Mouse (Mus musculus) neural tube, embryonic 15.5 days (tissue): ENCODE data around the gene Cass4. TPM values are rescaled to one million over a fixed set of nuclear protein-coding genes. Genes with fewer than 3 reads are reported as not detected.
A peak's percentile ranks its signal among the peaks of the same experiment; 100 is the strongest.

Experiments
- ATAC-seq: fragments of 200-750 bp; cut with Nextera tagmentation; 2 replicates; pipeline ENCODE4 v1.8.0; 2017; ENCODE audit warnings: mild to moderate bottlenecking, moderate TSS enrichment, moderate library complexity; ENCODE audit not compliant: low FRiP score
- H3K27ac ChIP-seq: fragments of 300-500 bp; sonication (generic); replicated peaks from 2 replicates; pipeline ENCODE4 v1.5.1; 2015; ENCODE audit warnings: mild to moderate bottlenecking, inconsistent platforms
- H3K27me3 ChIP-seq: fragments of 300-500 bp; sonication (generic); replicated peaks from 2 replicates; pipeline ENCODE4 v1.6.1; 2015; ENCODE audit warnings: inconsistent platforms
- H3K36me3 ChIP-seq: fragments of 300-500 bp; sonication (generic); 2 replicates; pipeline ENCODE4 v1.6.1; 2015; ENCODE audit warnings: inconsistent platforms
- H3K4me1 ChIP-seq: fragments of 300-500 bp; sonication (generic); 2 replicates; pipeline ENCODE4 v1.6.1; 2015; ENCODE audit warnings: inconsistent platforms
- H3K4me2 ChIP-seq: fragments of 300-500 bp; sonication (generic); 2 replicates; pipeline ENCODE4 v1.6.1; 2015; ENCODE audit warnings: inconsistent platforms, mild to moderate bottlenecking, moderate library complexity
- H3K4me3 ChIP-seq: fragments of 300-500 bp; sonication (generic); replicated peaks from 2 replicates; pipeline ENCODE4 v1.5.1; 2015; ENCODE audit warnings: mild to moderate bottlenecking, inconsistent platforms
- H3K9ac ChIP-seq: fragments of 300-500 bp; sonication (generic); replicated peaks from 2 replicates; pipeline ENCODE4 v1.6.1; 2015; ENCODE audit warnings: mild to moderate bottlenecking, inconsistent platforms
- H3K9me3 ChIP-seq: fragments of 300-500 bp; sonication (generic); replicated peaks from 2 replicates; pipeline ENCODE4 v1.6.1; 2016; ENCODE audit warnings: inconsistent platforms
- WGBS: fragments of 180-500 bp; shearing (Covaris S2); methylation state at CpG from one replicate; pipeline ENCODE4 v1.1.7; 2015; ENCODE audit warnings: mixed read lengths; 5-methylcytosine and 5-hydroxymethylcytosine counted together
- polyA plus RNA-seq: library from polyadenylated mRNA; unstranded; fragments of >200 nt; fragmentation: Nextera tagmentation; extraction: Ambion mirVana; gene quantifications from 2 replicates; pipeline ENCODE4 v1.2.1, GENCODE M21; 2015

The Cass4 gene
- polyA plus RNA-seq = 0.17 and 1.1 TPM in 2 replicates

DNA sequence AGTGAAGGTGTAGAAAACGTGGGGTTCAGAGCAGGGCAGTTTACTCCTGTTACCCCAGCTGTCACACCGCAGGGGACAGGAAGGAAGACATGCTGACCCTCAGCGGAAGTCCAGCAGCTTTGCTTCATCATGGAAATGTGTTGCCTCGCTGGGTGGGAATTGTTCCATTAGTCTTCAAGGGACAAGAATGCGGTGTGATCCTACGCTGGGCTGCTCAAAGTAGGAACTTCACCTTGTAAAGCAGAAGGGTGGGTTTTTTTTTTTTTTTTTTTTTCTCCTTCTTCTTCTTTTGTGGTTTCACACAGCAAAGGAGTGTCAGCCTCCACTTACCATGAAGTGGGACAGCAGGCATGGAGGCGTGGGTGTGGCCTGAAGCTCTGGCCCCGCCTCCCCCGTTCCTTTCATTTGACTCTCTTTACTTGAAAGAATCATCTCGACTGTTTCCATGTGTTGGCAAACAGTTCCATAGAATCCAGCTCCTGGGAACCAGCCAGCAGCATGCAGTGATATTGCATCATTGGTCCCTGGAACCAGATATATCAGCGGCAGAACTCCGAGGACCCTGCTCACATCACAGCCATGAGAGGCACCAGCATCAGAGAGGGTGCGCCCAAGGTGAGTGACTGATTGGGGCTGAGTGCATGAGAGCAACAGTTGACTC is at the start of gene Cass4:
Gene Cass4, plus strand, starts transcription at position 404 of the 661 bp plus-strand sequence.
- Histone ChIP-seq H3K27me3 (no peaks in the 10 kb centered on the region), H3K9ac (no peak within 1 kb of the TSS), H3K27ac (no peak within 1 kb of the TSS), H3K9me3 (no peaks in the 10 kb centered on the region), H3K36me3 (no peaks in the 10 kb centered on the region), H3K4me2 (no peak within 1 kb of the TSS), H3K4me3 (no peak within 1 kb of the TSS), H3K4me1 (no peaks in the 10 kb centered on the region)
- ATAC-seq = no peak
- WGBS = 37% methylated on average over 13 of the region's 13 CpGs

DNA sequence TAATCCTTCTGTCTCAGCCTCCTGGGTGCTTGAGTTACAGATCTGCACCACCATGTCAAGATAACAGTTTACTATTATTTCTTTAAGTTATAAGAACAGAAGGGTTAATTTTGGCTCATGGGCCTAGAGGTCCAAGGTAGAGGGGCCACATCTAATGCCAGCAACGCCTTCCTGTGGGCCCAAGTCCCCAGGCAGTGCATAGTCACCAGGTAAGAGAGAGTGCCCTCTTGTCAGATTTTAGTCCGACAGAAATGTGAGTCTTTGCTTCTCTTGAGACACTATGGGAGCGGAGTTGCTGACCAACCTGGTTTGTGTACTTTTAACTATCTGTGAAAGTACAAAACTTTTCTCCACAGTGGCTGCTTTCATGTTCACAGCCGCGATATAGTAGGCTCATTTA is 48.9 kb upstream of the Cass4 start:
- 38% methylated on average over 5 of the region's 5 CpGs for WGBS
- Histone ChIP-seq H3K36me3 (no peaks in the 10 kb centered on the region), H3K4me2 (peak overlapping the region; percentile 99), H3K27ac (peak overlapping the region; percentile 70), H3K4me1 (peaks cover 39% of the 10 kb centered on the region), H3K4me3 (peak overlapping the region; percentile 68), H3K27me3 (no peaks in the 10 kb centered on the region), H3K9me3 (no peaks in the 10 kb centered on the region), H3K9ac (no peak overlapping the region)
- ATAC-seq = no peak; the same call in 1 of the 2 replicates

DNA sequence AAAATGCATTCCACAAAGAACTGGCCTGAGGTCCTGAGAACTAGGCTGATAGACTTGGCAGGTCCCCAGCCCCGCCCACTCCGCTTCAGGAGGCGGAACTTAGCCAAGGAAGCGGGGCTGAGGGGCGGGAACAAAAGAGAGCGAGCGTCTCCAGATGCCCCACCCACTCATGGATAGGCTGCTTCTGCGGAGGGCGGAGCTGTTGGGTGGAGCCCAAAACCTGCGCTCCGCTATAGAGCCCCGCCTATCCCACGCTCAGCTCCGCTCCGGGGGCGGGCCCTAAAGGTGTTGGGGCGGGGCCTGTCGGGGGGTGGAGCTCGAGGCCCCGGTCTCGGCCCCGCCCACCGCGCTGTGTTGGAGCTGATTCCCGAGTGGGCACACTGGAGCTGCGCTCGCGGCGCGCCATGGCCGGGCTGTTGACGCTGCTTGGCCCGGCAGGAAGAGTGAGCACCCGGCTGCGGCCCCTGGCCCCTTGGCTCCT is 48.3 kb upstream of the Cass4 start, which contains the start of gene Fam210b:
Gene Fam210b, plus strand, starts transcription at position 308 of the 481 bp plus-strand sequence.
- H3K4me2 ChIP-seq = peak within 1 kb of the TSS; percentile 99
- 1% methylated on average over 34 of the region's 35 CpGs for WGBS
- peak within 1 kb of the TSS; percentile 68 for H3K4me3 ChIP-seq
- H3K9ac ChIP-seq = peak within 1 kb of the TSS; percentile 60
- H3K36me3 ChIP-seq = no peaks in the 10 kb centered on the region
- no peaks in the 10 kb centered on the region for H3K27me3 ChIP-seq
- peak; percentile 96 for ATAC-seq
- H3K9me3 ChIP-seq = no peaks in the 10 kb centered on the region
- peak within 1 kb of the TSS; percentile 70 for H3K27ac ChIP-seq
- H3K4me1 ChIP-seq = peaks cover 40% of the 10 kb centered on the region

DNA sequence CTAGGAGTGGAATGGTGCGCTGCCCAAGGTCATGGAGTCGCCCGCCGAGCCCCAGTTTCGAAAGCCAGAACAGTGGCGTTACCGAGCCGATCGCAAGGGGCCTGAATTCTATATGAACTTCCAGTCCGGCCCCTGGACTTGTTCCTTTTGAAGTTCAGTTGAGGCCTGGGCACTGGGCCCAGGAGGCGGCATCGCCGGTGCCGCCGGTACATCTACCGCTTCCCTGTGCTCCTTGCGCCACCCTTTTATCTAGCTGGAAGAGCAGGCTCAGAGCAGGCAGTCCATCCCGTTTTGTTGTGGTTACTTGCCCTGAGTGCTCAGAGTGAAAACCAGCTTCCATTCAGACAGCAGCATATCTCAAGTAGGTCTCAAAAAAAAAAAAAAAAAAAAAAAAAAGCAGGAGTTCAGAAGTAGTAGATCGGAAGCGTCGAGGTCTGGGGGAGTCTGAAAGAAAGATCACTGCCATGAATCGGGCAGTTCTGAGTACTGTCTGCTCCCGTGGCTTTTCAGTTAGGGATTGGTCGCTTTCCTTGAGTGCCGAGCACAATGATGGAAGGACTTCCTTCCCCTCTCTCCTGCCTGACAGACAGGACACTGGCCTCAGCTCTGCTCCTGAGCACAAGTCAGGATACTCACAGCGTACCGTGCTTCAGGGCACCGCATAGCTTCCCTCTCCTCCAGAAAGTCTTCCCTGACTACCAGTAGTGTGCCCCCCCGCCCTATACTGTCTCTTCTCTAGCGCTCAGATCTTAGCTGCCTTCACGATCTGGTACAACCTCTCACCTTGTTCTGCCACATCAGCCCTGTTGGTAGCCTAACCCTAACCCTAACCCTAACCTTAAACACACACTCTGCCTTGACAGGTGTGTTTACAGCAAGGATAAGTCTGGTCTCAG is 47.3 kb upstream of the Cass4 start:
- peak overlapping the region; percentile 99 for H3K4me2 ChIP-seq
- H3K4me1 ChIP-seq = peaks cover 40% of the 10 kb centered on the region
- no peaks in the 10 kb centered on the region for H3K27me3 ChIP-seq
- no peaks in the 10 kb centered on the region for H3K9me3 ChIP-seq
- 10% methylated on average over 31 of the region's 31 CpGs for WGBS
- peak overlapping the region; percentile 65 for H3K27ac ChIP-seq
- H3K36me3 ChIP-seq = no peaks in the 10 kb centered on the region
- peak overlapping the region; percentile 60 for H3K9ac ChIP-seq
- peak; percentile 9; the same call in 1 of the 2 replicates for ATAC-seq
- peak overlapping the region; percentile 68 for H3K4me3 ChIP-seq

DNA sequence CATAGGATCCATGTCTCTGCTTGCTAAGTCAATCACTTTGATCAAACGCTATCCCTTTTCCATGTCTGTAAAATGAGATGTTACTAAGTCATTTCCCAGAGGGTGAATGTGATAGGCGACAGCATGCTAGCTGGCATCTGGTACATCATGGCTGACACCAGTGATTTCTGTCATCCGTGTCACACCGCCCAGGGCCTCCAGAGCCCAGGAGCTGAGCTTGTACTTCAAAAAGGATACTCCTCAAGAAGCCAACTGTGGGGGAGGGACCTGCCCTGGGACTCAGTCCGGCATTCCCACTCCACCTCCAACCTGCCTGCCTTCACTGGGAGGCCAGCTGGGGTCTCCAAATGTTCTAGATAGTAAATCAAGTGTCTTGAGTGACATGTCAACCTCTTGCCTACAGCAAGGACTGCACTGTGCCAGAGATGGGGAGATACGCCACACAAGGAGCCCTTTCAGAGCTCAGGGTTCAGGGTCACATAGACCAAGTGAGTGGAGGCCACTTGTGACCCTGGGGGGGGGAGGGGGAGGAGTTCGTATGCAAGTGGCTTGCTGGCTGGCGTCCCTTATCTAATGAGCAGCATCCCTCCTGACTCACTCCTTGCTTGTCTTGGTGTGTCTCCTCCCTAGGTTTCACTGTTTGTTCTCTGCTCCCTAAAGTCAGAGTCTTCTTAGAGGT is 46.5 kb upstream of the Cass4 start:
- ATAC-seq = no peak
- Histone ChIP-seq H3K4me1 (peaks cover 40% of the 10 kb centered on the region), H3K4me3 (no peak overlapping the region), H3K27me3 (no peaks in the 10 kb centered on the region), H3K4me2 (peak overlapping the region; percentile 99), H3K9me3 (no peaks in the 10 kb centered on the region), H3K36me3 (no peaks in the 10 kb centered on the region), H3K27ac (no peak overlapping the region), H3K9ac (no peak overlapping the region)
- 59% methylated on average over 8 of the region's 8 CpGs for WGBS

DNA sequence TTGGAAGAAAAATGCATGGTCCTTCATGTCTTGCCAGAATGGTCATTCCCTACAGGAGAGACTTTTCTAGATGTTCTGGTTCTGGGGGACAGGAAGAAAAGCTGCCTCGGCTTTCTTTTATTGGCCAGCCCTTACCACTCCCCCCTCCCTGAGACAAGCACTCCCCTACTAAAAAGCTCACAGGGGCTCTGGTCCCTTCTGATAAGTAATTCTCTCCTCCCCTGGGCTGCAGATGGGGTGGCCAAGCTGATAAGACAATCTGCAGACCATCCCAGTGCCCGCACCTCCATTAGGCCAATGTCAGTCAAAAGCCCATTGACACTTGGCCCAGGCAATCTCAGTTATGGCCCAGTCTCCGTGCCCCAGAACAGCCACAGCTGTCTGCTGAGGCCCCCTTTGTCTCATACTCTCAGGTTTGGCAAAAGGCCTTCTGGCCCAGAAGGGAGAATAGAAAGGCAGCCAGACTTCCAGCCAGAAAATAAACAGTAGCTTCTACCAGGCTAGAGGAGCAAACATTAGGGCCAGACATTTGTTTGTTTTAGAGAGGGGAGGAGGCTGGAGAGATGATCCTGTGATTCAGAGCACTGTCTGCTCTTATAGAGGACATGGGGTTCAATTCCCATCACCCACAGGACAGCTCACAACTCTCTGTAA is 45.2 kb upstream of the Cass4 start:
- Histone ChIP-seq H3K27ac (peak overlapping the region; percentile 49), H3K27me3 (no peaks in the 10 kb centered on the region), H3K9ac (no peak overlapping the region), H3K4me1 (peaks cover 49% of the 10 kb centered on the region), H3K4me3 (no peak overlapping the region), H3K4me2 (peak overlapping the region; percentile 2; the same call in 1 of the 2 replicates), H3K36me3 (no peaks in the 10 kb centered on the region), H3K9me3 (no peaks in the 10 kb centered on the region)
- 31% methylated on average over 3 of the region's 3 CpGs for WGBS
- no peak for ATAC-seq

DNA sequence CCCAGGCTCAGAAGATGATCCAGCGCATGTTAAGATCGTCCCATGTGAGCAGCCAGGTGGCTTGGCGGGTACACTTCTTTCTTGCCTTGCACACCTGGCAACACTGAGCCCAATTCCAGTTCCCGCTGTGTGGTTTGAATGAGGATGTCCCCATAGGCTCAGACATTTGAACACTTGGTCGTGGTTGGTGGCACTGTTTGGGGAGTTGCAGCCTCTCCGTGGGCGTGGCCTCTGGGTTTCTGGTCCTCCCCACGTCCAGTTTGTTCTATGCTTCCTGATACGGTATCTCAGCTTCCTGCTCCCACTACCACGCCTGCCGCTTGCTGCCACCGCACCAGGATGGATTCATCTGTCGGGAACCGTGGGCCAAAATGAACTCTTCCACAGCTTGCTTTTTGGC is 43.8 kb upstream of the Cass4 start:
- no peaks in the 10 kb centered on the region for H3K9me3 ChIP-seq
- no peak for ATAC-seq
- H3K36me3 ChIP-seq = no peaks in the 10 kb centered on the region
- no peak overlapping the region for H3K9ac ChIP-seq
- H3K4me3 ChIP-seq = no peak overlapping the region
- WGBS = 77% methylated on average over 14 of the region's 14 CpGs
- peaks cover 52% of the 10 kb centered on the region for H3K4me1 ChIP-seq
- H3K27ac ChIP-seq = no peak overlapping the region
- no peak overlapping the region for H3K4me2 ChIP-seq
- no peaks in the 10 kb centered on the region for H3K27me3 ChIP-seq

DNA sequence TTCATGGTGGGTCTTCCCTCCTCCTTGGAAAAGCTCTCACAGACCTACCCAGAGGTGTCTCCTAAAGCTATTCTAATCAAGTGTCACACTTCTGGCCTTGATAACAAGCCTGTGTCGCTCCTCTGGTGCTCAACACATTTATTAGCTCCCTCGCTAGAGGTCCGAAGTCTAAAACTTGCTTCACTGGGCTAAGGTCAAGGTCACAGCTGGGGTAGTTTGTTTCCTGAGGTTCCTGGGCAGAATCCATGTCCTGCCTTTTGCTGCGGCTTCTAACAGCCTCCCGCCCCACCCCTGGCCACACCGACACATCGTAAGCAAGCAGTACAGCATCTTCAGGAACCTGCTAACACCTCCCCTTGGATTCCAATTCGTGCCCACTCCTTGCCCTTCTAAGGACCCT is 42.8 kb upstream of the Cass4 start:
- peaks cover 51% of the 10 kb centered on the region for H3K4me1 ChIP-seq

DNA sequence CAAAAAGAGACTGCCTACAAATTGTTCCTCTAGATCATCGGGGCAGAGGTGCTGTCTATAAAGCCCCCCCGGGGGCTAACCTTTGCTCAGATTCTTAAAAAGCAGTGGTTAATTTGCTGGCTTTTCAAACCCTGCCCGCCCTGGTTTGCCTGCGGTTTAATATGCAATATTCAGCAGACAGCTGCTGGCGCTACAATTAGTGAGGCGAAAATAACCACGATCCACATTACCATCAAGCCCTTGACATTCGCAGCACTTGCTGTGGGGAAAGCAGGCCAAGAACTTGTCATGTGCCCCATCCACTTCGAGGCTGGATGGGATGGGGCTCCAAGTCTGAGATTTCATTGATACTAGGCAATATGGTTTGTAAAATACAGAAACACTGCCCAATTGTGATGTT is 40.4 kb upstream of the Cass4 start:
- Histone ChIP-seq H3K27ac (0 out of 2 replicates have a peak overlapping the region, but pooled peaks have one; percentile 28), H3K9ac (no peak overlapping the region), H3K4me2 (no peak overlapping the region), H3K36me3 (no peaks in the 10 kb centered on the region), H3K9me3 (no peaks in the 10 kb centered on the region), H3K4me1 (peaks cover 37% of the 10 kb centered on the region), H3K27me3 (no peaks in the 10 kb centered on the region), H3K4me3 (no peak overlapping the region)
- ATAC-seq = no peak
- WGBS = 50% methylated on average over 9 of the region's 9 CpGs

More for the DNA sequence above, 42.8 kb upstream of the Cass4 start:
- H3K9ac ChIP-seq = no peak overlapping the region
- no peak for ATAC-seq
- no peaks in the 10 kb centered on the region for H3K36me3 ChIP-seq
- H3K9me3 ChIP-seq = no peaks in the 10 kb centered on the region
- no peak overlapping the region for H3K4me3 ChIP-seq
- H3K4me2 ChIP-seq = no peak overlapping the region
- no peaks in the 10 kb centered on the region for H3K27me3 ChIP-seq
- no peak overlapping the region for H3K27ac ChIP-seq
- 82% methylated on average over 8 of the region's 8 CpGs for WGBS

DNA sequence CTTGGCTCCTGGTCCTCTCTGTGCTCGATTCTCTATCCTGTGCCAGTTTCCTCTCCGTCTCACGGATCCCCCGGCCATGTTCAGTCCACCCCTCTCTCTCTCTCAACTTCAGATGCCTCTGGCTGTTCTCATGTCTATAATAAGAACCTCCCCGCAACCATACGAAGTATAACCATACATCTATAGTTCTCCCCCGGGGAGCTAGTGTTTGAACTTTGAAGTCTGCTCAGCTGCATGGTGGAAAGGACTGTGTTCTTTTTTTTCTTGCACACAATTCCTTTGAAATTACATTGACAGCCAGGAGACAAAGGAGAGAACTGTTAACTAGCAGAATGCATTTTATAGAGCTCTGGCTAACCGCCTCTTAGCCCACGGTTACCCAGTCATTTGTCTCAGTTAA is 38.8 kb upstream of the Cass4 start:
- no peak overlapping the region for H3K4me2 ChIP-seq
- no peaks in the 10 kb centered on the region for H3K9me3 ChIP-seq
- no peaks in the 10 kb centered on the region for H3K27me3 ChIP-seq
- H3K9ac ChIP-seq = no peak overlapping the region
- H3K36me3 ChIP-seq = peaks cover 4% of the 10 kb centered on the region; the same call in 1 of the 2 replicates
- H3K4me3 ChIP-seq = no peak overlapping the region
- peak overlapping the region; percentile 48 for H3K27ac ChIP-seq
- no peak for ATAC-seq
- H3K4me1 ChIP-seq = peaks cover 22% of the 10 kb centered on the region
- 38% methylated on average over 9 of the region's 9 CpGs for whole genome bisulfite sequencing

DNA sequence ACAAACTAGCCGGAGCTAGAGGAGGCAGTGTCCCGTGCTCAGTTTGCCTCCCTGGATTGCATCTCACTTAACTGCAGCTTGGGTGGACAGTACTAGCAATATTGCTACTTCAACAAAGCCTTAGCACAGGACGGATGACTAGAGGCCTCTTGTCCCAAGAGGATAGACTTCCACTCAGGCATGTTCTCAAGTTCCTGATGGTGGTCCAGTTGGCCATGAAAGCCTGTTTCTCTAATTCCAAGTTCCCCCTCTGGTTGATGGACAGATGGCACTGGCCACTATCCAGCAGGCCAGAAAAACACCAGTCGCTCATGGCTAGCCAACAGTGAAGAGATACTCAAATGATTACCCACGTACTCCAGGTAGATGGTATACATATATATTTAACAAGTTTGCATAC is 37.8 kb upstream of the Cass4 start:
- H3K9me3 ChIP-seq = no peaks in the 10 kb centered on the region
- WGBS = 76% methylated on average over 5 of the region's 5 CpGs
- no peak overlapping the region for H3K4me2 ChIP-seq
- H3K9ac ChIP-seq = no peak overlapping the region
- H3K27ac ChIP-seq = peak overlapping the region; percentile 7; the same call in 1 of the 2 replicates
- no peak for ATAC-seq
- no peak overlapping the region for H3K4me3 ChIP-seq
- H3K36me3 ChIP-seq = peaks cover 4% of the 10 kb centered on the region; the same call in 1 of the 2 replicates
- H3K4me1 ChIP-seq = peaks cover 22% of the 10 kb centered on the region
- H3K27me3 ChIP-seq = no peaks in the 10 kb centered on the region
